In the genomic region with DNA sequence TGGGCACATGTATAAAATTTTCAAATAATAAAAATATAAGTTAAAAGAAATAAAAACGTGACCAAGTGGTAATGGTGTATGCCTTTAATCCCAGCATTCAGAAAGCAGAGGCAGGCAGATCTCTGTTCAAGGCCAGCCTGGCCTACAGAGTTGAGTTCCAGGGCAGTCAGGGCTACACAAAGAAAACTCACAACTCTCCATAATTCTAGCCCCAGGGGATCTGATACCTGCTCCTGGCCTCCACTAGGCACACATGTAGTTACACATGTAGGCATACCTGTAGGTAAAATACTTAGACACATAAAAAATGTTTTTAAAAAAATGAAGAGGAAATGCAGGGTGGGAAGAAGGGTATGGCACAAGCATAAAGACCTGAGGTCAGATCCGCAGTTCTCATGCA, we compare ENCODE assay signal across 24 mouse cellular contexts. TPM values are rescaled to one million over a fixed set of nuclear protein-coding genes. Genes with fewer than 3 reads are reported as not detected.
"Had no signal": no experiment of that assay in that cellular context is flagged by ENCODE, and none has a peak within 500 bp of the region (broad histone marks: within the 10 kb centered on the region; RNA-seq: fewer than 3 reads in every experiment).

No protein-coding gene starts in this region.

- H3K4me3 ChIP-seq: midbrain, embryonic 10.5 days; midbrain, embryonic 12.5 days; myocyte; neural tube, embryonic 13.5 days; neural tube, embryonic 15.5 days; stomach, embryonic 15.5 days had no signal

- H3K4me2 ChIP-seq: lung, embryonic 14.5 days; midbrain, embryonic 12.5 days; neural tube, embryonic 13.5 days; neural tube, embryonic 15.5 days; stomach, embryonic 15.5 days had no signal

- H3K9me3 ChIP-seq: midbrain, embryonic 10.5 days; midbrain, embryonic 12.5 days; neural tube, embryonic 13.5 days; neural tube, embryonic 15.5 days; stomach, embryonic 15.5 days had no signal

- H3K36me3 ChIP-seq: midbrain, embryonic 10.5 days; midbrain, embryonic 12.5 days; neural tube, embryonic 13.5 days; neural tube, embryonic 15.5 days; stomach, embryonic 15.5 days had no signal

- H3K27me3 ChIP-seq: midbrain, embryonic 12.5 days; neural tube, embryonic 13.5 days; neural tube, embryonic 15.5 days; stomach, embryonic 15.5 days had no signal

- H3K27ac ChIP-seq: midbrain, embryonic 10.5 days; midbrain, embryonic 12.5 days; neural tube, embryonic 13.5 days; neural tube, embryonic 15.5 days; stomach, embryonic 15.5 days; stomach, postnatal 0 days had no signal

- H3K4me1 ChIP-seq: stomach, embryonic 15.5 days had no signal

- H3K9ac ChIP-seq: lung, embryonic 14.5 days; midbrain, embryonic 12.5 days; neural tube, embryonic 13.5 days; neural tube, embryonic 15.5 days; stomach, embryonic 15.5 days had no signal

- ATAC-seq: midbrain, embryonic 16.5 days had no signal

- DNase-seq: lung, adult 18-20 months; lung, embryonic 14.5 days; lung, postnatal 10 days; lung, postnatal 4 days; midbrain, embryonic 14.5 days; retina, postnatal 1 day; right cerebral cortex, adult 18-20 months; right cerebral cortex, postnatal 25 days; right cerebral cortex, postnatal 4 days; spleen, adult 18-20 months; thymus, adult 2 months; thymus, postnatal 25 days; thymus, postnatal 4 days had no signal

RNA-seq across cellular contexts. Expression of a gene that starts 20.4 kb away (rescaled TPM):
- total RNA-seq: megakaryocyte, adult 5-6 weeks; megakaryocyte-erythroid progenitor cell, adult 5-6 weeks had no signal
- polyA plus RNA-seq: small intestine, adult 2 months had no signal
